Mouse (Mus musculus): ENCODE results near the gene Lnx1.

The Lnx1 gene

GRCm38 (mm10) chr5:74603306-74603705, 99.4 kb downstream of the Lnx1 start:
- no peak for DNase-seq (ENCODE audit: low spot score in 2 of 2)

GRCm38 (mm10) chr5:74602371-74602770, 100.3 kb downstream of the Lnx1 start:
- no peak for DNase-seq (ENCODE audit: low spot score in 2 of 2)

- DNase-seq (ENCODE audit: low spot score in 2 of 2): no peak
Measured at GRCm38 (mm10) chr5:74601965-74602364, 100.7 kb downstream of the Lnx1 start.

GRCm38 (mm10) chr5:74601171-74601570, 101.5 kb downstream of the Lnx1 start:
- DNase-seq (ENCODE audit: low spot score in 2 of 2): no peak

- DNase-seq (ENCODE audit: low spot score in 2 of 2): no peak
Measured at GRCm38 (mm10) chr5:74600010-74600409, 102.7 kb downstream of the Lnx1 start.

GRCm38 (mm10) chr5:74593147-74593546, 109.6 kb downstream of the Lnx1 start:
- DNase-seq (ENCODE audit: low spot score in 2 of 2): no peak

GRCm38 (mm10) chr5:74591413-74591812, 111.3 kb downstream of the Lnx1 start:
- no peak for DNase-seq (ENCODE audit: low spot score in 2 of 2)

GRCm38 (mm10) chr5:74589133-74589532, 113.6 kb downstream of the Lnx1 start:
- no peak for DNase-seq (ENCODE audit: low spot score in 2 of 2)

GRCm38 (mm10) chr5:74571767-74572166, 130.9 kb downstream of the Lnx1 start:
- DNase-seq (ENCODE audit: low spot score in 2 of 2): no peak

GRCm38 (mm10) chr5:74561151-74561550, 141.6 kb downstream of the Lnx1 start:
- no peak for DNase-seq (ENCODE audit: low spot score in 2 of 2)

GRCm38 (mm10) chr5:74549566-74549965, 153.1 kb downstream of the Lnx1 start:
- DNase-seq (ENCODE audit: low spot score in 2 of 2): no peak

GRCm38 (mm10) chr5:74545606-74546005, 157.1 kb downstream of the Lnx1 start:
- no peak for DNase-seq (ENCODE audit: low spot score in 2 of 2)

Measured in left cerebral cortex, adult 9 months (tissue).